In genomic region chr12:67862615-67863014, GRCm38 (mm10) we compare ENCODE assay signal across 12 mouse cellular contexts.
A peak's percentile ranks its signal among the peaks of the same experiment; 100 is the strongest.
DNase-seq lines count a peak whose midpoint lies in the region; ATAC-seq lines count a peak whose summit lies in the region.
"Had no signal": no experiment of that assay in that cellular context is flagged by ENCODE, and none has a peak within 500 bp of the region (broad histone marks: within the 10 kb centered on the region; RNA-seq: fewer than 3 reads in every experiment).

No protein-coding gene starts in this region.

- intact Hi-C loops in gastrocnemius, postnatal 14 days (cut with DNase I; ENCODE audit: low total_unique reads) = no loop called here

- no peak for DNase-seq in frontal cortex, postnatal 10 days (ENCODE audit: low spot score in 2 of 2)
- DNase-seq in urinary bladder, postnatal 14 days (ENCODE audit: low spot score) = peak; percentile 10
- DNase-seq in urinary bladder, postnatal 25 days (ENCODE audit: low spot score) = no peak
- DNase-seq in layer of hippocampus, adult 9-10 months (ENCODE audit: low spot score) = peak; percentile 39
- no peak for DNase-seq in retina, postnatal 1 day
- no peak for DNase-seq in gastrocnemius, postnatal 14 days
- DNase-seq: B cell, adult 2 months; cerebellum, adult 8-10 months; heart, adult 11 months; liver, embryonic 13.5 days had no signal

- peak; percentile 52; the same call in 1 of the 2 replicates for ATAC-seq in frontal cortex, adult (ENCODE audit: low TSS enrichment)
- no peak for ATAC-seq in megakaryocyte, adult 5-6 weeks (ENCODE audit: poor library complexity, severe bottlenecking)

Comparison
In these comparisons a context has a peak if more than half of its experiments do, and no peak if none do; other contexts are left out.
1. DNase-seq: peak in urinary bladder, postnatal 14 days (single experiment) and layer of hippocampus, adult 9-10 months (single experiment); none in frontal cortex, postnatal 10 days (0 of 2), urinary bladder, postnatal 25 days (single experiment), retina, postnatal 1 day (single experiment) and gastrocnemius, postnatal 14 days (single experiment).